Mouse (Mus musculus): ENCODE results near the gene Rmdn2.

DNA sequence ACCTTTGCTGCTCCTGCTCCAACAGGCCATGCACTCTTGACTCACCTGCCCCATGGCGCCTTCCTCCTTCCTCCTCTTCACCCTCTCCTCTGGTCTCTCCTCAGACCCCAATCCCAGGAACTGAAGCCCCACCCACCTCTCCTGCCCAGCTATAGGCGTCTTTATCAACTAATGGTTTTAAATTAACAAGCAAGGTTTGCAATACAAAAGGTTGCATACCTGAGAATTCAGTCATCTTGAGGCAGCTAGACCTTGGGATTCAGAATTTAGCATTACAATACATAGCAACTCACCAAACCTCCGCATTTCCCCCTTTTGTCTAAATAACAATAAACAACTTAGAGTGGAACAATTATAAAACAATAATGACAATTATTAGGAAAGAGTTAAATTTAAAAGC, 42.5 kb downstream of the Rmdn2 start:
- no peak for TF ChIP-seq CTCF (conservative IDR thresholded peaks at IDR 0.05; ENCODE audit: insufficient read depth, insufficient read length, low read depth, low read length)
- TF ChIP-seq POLR2A (IDR thresholded peaks at IDR 0.05; ENCODE audit: low read depth, low read length): no peak
